Mouse (Mus musculus): ENCODE results near the gene Gm11111.

- no peak for TF ChIP-seq GATA1 (IDR thresholded peaks at IDR 0.05; ENCODE audit: borderline replicate concordance, low read length)
- TF ChIP-seq FLI1 (IDR thresholded peaks at IDR 0.05; ENCODE audit: low read length): no peak
These were observed 8.8 kb downstream of the Gm11111 start for GRCm38 (mm10) chr5:98561301-98561700.
